Mouse (Mus musculus): ENCODE results near the gene Hnrnpul1. TPM values are rescaled to one million over a fixed set of nuclear protein-coding genes. Genes with fewer than 3 reads are reported as not detected.

Hnrnpul1 gene
- polyA plus RNA-seq, 1 experiment from 2014 or later, result 39.6 TPM

GRCm38 (mm10) chr7:25718788-25719417 lies 35.7 kb downstream of the Hnrnpul1 start, which contains the start of gene Ccdc97:
Gene Ccdc97 (minus strand): TSS chr7:25719088.
- H3K27me3 ChIP-seq (ENCODE audit: control insufficient read depth, insufficient read depth, low read length), result no peaks in the 10 kb centered on the region
- H3K4me3 ChIP-seq (replicated peaks; ENCODE audit: low read length), result peak within 1 kb of the TSS; percentile 86
- peaks cover 34% of the 10 kb centered on the region for H3K36me3 ChIP-seq (ENCODE audit: control insufficient read depth, insufficient read depth, low read length)
- peak; percentile 88 for ATAC-seq (ENCODE audit: insufficient read depth, low FRiP score)
- H3K9me3 ChIP-seq (replicated peaks; ENCODE audit: control insufficient read depth, low read length), result no peaks in the 10 kb centered on the region
- WGBS, result 4% methylated on average over 32 of the region's 32 CpGs
- H3K27ac ChIP-seq (ENCODE audit: low read length), result peak within 1 kb of the TSS; percentile 91
- peak within 1 kb of the TSS; percentile 94 for H3K4me2 ChIP-seq (ENCODE audit: low read depth, low read length)
- H3K4me1 ChIP-seq (ENCODE audit: control insufficient read depth, insufficient read depth, low read length), result peaks cover 13% of the 10 kb centered on the region
- peak within 1 kb of the TSS; percentile 83 for H3K9ac ChIP-seq (ENCODE audit: low read length)

GRCm38 (mm10) chr7:25717478-25717877 lies 37.1 kb downstream of the Hnrnpul1 start:
- peaks cover 32% of the 10 kb centered on the region for H3K36me3 ChIP-seq (ENCODE audit: control insufficient read depth, insufficient read depth, low read length)
- no peak for ATAC-seq (ENCODE audit: insufficient read depth, low FRiP score)
- no peaks in the 10 kb centered on the region for H3K27me3 ChIP-seq (ENCODE audit: control insufficient read depth, insufficient read depth, low read length)
- H3K27ac ChIP-seq (ENCODE audit: low read length), result no peak overlapping the region
- H3K4me2 ChIP-seq (ENCODE audit: low read depth, low read length), result peak overlapping the region; percentile 94
- 92% methylated on average over 3 of the region's 3 CpGs for WGBS
- peaks cover 14% of the 10 kb centered on the region for H3K4me1 ChIP-seq (ENCODE audit: control insufficient read depth, insufficient read depth, low read length)
- no peak overlapping the region for H3K9ac ChIP-seq (ENCODE audit: low read length)
- H3K9me3 ChIP-seq (replicated peaks; ENCODE audit: control insufficient read depth, low read length), result no peaks in the 10 kb centered on the region
- H3K4me3 ChIP-seq (replicated peaks; ENCODE audit: low read length), result peak overlapping the region; percentile 86; the same call in 1 of the 2 replicates

- WGBS, result 95% methylated on average over 22 of the region's 22 CpGs
- no peak for ATAC-seq (ENCODE audit: insufficient read depth, low FRiP score)
- Histone ChIP-seq H3K4me1 (ENCODE audit: control insufficient read depth, insufficient read depth, low read length) (peaks cover 25% of the 10 kb centered on the region), H3K27ac (ENCODE audit: low read length) (no peak overlapping the region), H3K27me3 (ENCODE audit: control insufficient read depth, insufficient read depth, low read length) (no peaks in the 10 kb centered on the region), H3K4me3 (replicated peaks; ENCODE audit: low read length) (no peak overlapping the region), H3K9me3 (replicated peaks; ENCODE audit: control insufficient read depth, low read length) (no peaks in the 10 kb centered on the region), H3K4me2 (ENCODE audit: low read depth, low read length) (no peak overlapping the region), H3K9ac (ENCODE audit: low read length) (no peak overlapping the region), H3K36me3 (ENCODE audit: control insufficient read depth, insufficient read depth, low read length) (peaks cover 30% of the 10 kb centered on the region)
Measured at GRCm38 (mm10) chr7:25715731-25716271, 38.8 kb downstream of the Hnrnpul1 start.

GRCm38 (mm10) chr7:25714581-25714980 lies 40.0 kb downstream of the Hnrnpul1 start:
- H3K4me2 ChIP-seq (ENCODE audit: low read depth, low read length), result no peak overlapping the region
- H3K27me3 ChIP-seq (ENCODE audit: control insufficient read depth, insufficient read depth, low read length), result no peaks in the 10 kb centered on the region
- H3K27ac ChIP-seq (ENCODE audit: low read length), result no peak overlapping the region
- peaks cover 31% of the 10 kb centered on the region for H3K4me1 ChIP-seq (ENCODE audit: control insufficient read depth, insufficient read depth, low read length)
- peaks cover 30% of the 10 kb centered on the region for H3K36me3 ChIP-seq (ENCODE audit: control insufficient read depth, insufficient read depth, low read length)
- H3K9ac ChIP-seq (ENCODE audit: low read length), result no peak overlapping the region
- H3K9me3 ChIP-seq (replicated peaks; ENCODE audit: control insufficient read depth, low read length), result no peaks in the 10 kb centered on the region
- 96% methylated on average over 8 of the region's 8 CpGs for WGBS
- H3K4me3 ChIP-seq (replicated peaks; ENCODE audit: low read length), result no peak overlapping the region
- no peak for ATAC-seq (ENCODE audit: insufficient read depth, low FRiP score)

GRCm38 (mm10) chr7:25712801-25713200 lies 41.8 kb downstream of the Hnrnpul1 start:
- Histone ChIP-seq H3K27me3 (ENCODE audit: control insufficient read depth, insufficient read depth, low read length) (no peaks in the 10 kb centered on the region), H3K4me3 (replicated peaks; ENCODE audit: low read length) (no peak overlapping the region), H3K4me2 (ENCODE audit: low read depth, low read length) (no peak overlapping the region), H3K9ac (ENCODE audit: low read length) (no peak overlapping the region), H3K36me3 (ENCODE audit: control insufficient read depth, insufficient read depth, low read length) (peaks cover 30% of the 10 kb centered on the region), H3K27ac (ENCODE audit: low read length) (no peak overlapping the region), H3K9me3 (replicated peaks; ENCODE audit: control insufficient read depth, low read length) (no peaks in the 10 kb centered on the region), H3K4me1 (ENCODE audit: control insufficient read depth, insufficient read depth, low read length) (peaks cover 26% of the 10 kb centered on the region)
- no peak for ATAC-seq (ENCODE audit: insufficient read depth, low FRiP score)
- WGBS, result 84% methylated on average over 9 of the region's 9 CpGs

GRCm38 (mm10) chr7:25711731-25712197 lies 42.8 kb downstream of the Hnrnpul1 start:
- ATAC-seq (ENCODE audit: insufficient read depth, low FRiP score), result peak; percentile 44; the same call in 1 of the 2 replicates
- Histone ChIP-seq H3K9ac (ENCODE audit: low read length) (no peak overlapping the region; the same call in 1 of the 2 replicates), H3K27ac (ENCODE audit: low read length) (peak overlapping the region; percentile 39; the same call in 1 of the 2 replicates), H3K27me3 (ENCODE audit: control insufficient read depth, insufficient read depth, low read length) (no peaks in the 10 kb centered on the region), H3K9me3 (replicated peaks; ENCODE audit: control insufficient read depth, low read length) (no peaks in the 10 kb centered on the region), H3K4me3 (replicated peaks; ENCODE audit: low read length) (no peak overlapping the region), H3K4me1 (ENCODE audit: control insufficient read depth, insufficient read depth, low read length) (peaks cover 31% of the 10 kb centered on the region), H3K36me3 (ENCODE audit: control insufficient read depth, insufficient read depth, low read length) (peaks cover 30% of the 10 kb centered on the region), H3K4me2 (ENCODE audit: low read depth, low read length) (no peak overlapping the region)
- WGBS, result 21% methylated on average over 7 of the region's 7 CpGs

- peaks cover 30% of the 10 kb centered on the region for H3K36me3 ChIP-seq (ENCODE audit: control insufficient read depth, insufficient read depth, low read length)
- no peak overlapping the region for H3K4me2 ChIP-seq (ENCODE audit: low read depth, low read length)
- no peaks in the 10 kb centered on the region for H3K27me3 ChIP-seq (ENCODE audit: control insufficient read depth, insufficient read depth, low read length)
- no peak for ATAC-seq (ENCODE audit: insufficient read depth, low FRiP score)
- peaks cover 37% of the 10 kb centered on the region for H3K4me1 ChIP-seq (ENCODE audit: control insufficient read depth, insufficient read depth, low read length)
- H3K9ac ChIP-seq (ENCODE audit: low read length), result no peak overlapping the region
- H3K9me3 ChIP-seq (replicated peaks; ENCODE audit: control insufficient read depth, low read length), result no peaks in the 10 kb centered on the region
- peak overlapping the region; percentile 2; the same call in 1 of the 2 replicates for H3K27ac ChIP-seq (ENCODE audit: low read length)
- H3K4me3 ChIP-seq (replicated peaks; ENCODE audit: low read length), result no peak overlapping the region
- WGBS, result 65% methylated on average over 5 of the region's 5 CpGs
Measured at GRCm38 (mm10) chr7:25711165-25711564, 43.4 kb downstream of the Hnrnpul1 start.

- H3K9ac ChIP-seq (ENCODE audit: low read length), result peak overlapping the region; percentile 11; the same call in 1 of the 2 replicates
- ATAC-seq (ENCODE audit: insufficient read depth, low FRiP score), result no peak; the same call in 1 of the 2 replicates
- 13% methylated on average over 6 of the region's 7 CpGs for WGBS
- H3K36me3 ChIP-seq (ENCODE audit: control insufficient read depth, insufficient read depth, low read length), result peaks cover 25% of the 10 kb centered on the region
- peaks cover 43% of the 10 kb centered on the region for H3K4me1 ChIP-seq (ENCODE audit: control insufficient read depth, insufficient read depth, low read length)
- no peak overlapping the region for H3K4me3 ChIP-seq (replicated peaks; ENCODE audit: low read length)
- no peak overlapping the region for H3K4me2 ChIP-seq (ENCODE audit: low read depth, low read length)
- no peaks in the 10 kb centered on the region for H3K27me3 ChIP-seq (ENCODE audit: control insufficient read depth, insufficient read depth, low read length)
- H3K9me3 ChIP-seq (replicated peaks; ENCODE audit: control insufficient read depth, low read length), result no peaks in the 10 kb centered on the region
- H3K27ac ChIP-seq (ENCODE audit: low read length), result no peak overlapping the region
Measured at GRCm38 (mm10) chr7:25710519-25711130, 43.9 kb downstream of the Hnrnpul1 start.

- Histone ChIP-seq H3K27ac (ENCODE audit: low read length) (peak overlapping the region; percentile 5; the same call in 1 of the 2 replicates), H3K4me3 (replicated peaks; ENCODE audit: low read length) (no peak overlapping the region), H3K27me3 (ENCODE audit: control insufficient read depth, insufficient read depth, low read length) (no peaks in the 10 kb centered on the region), H3K4me1 (ENCODE audit: control insufficient read depth, insufficient read depth, low read length) (peaks cover 48% of the 10 kb centered on the region), H3K36me3 (ENCODE audit: control insufficient read depth, insufficient read depth, low read length) (peaks cover 20% of the 10 kb centered on the region), H3K4me2 (ENCODE audit: low read depth, low read length) (no peak overlapping the region), H3K9me3 (replicated peaks; ENCODE audit: control insufficient read depth, low read length) (no peaks in the 10 kb centered on the region), H3K9ac (ENCODE audit: low read length) (peak overlapping the region; percentile 11; the same call in 1 of the 2 replicates)
- WGBS, result 16% methylated on average over 12 of the region's 12 CpGs
- ATAC-seq (ENCODE audit: insufficient read depth, low FRiP score), result no peak
Measured at GRCm38 (mm10) chr7:25709961-25710360, 44.6 kb downstream of the Hnrnpul1 start.
